Mouse (Mus musculus) embryonic fibroblast, embryonic 13.5 days (primary cell): ENCODE results near the gene Erc2.

Source experiments
- CTCF ChIP-seq: IDR thresholded peaks from 2 replicates; pipeline ENCODE4 v1.5.1; 2011; ENCODE audit warnings: mild to moderate bottlenecking, control low read depth, low read length, moderate library complexity, borderline replicate concordance; ENCODE audit not compliant: insufficient read depth
- POLR2A ChIP-seq: IDR thresholded peaks from 2 replicates; pipeline ENCODE4 v1.6.1; 2011; ENCODE audit warnings: low read depth, mild to moderate bottlenecking, control low read depth, low read length, moderate library complexity

GRCm38 (mm10) chr14:27818986-27819385, 196.8 kb downstream of the Erc2 start:
- no peak for TF ChIP-seq CTCF
- no peak for TF ChIP-seq POLR2A
